Mouse (Mus musculus) heart, adult 18-20 months (tissue): ENCODE data around the gene Mrpl42. TPM values are rescaled to one million over a fixed set of nuclear protein-coding genes. Genes with fewer than 3 reads are reported as not detected.
A peak's percentile ranks its signal among the peaks of the same experiment; 100 is the strongest.

Experiments used
- DNase-seq, 2 experiments: peaks; one replicate each; pipeline ENCODE4 v3.0.0; 2021 to 2022; ENCODE audit warnings: mixed read lengths in 1 of 2
- total RNA-seq, 2 experiments: library from RNA; stranded (reverse); gene quantifications; 2 replicates each; pipeline ENCODE4 v1.2.3; 2021

Gene Mrpl42
- total RNA-seq, 2 experiments from 2014 or later, result 389 to 421 TPM

- DNase-seq, result no peak
Observed at GRCm38 (mm10) chr10:95458050-95458806, 43.5 kb downstream of the Mrpl42 start.

GRCm38 (mm10) chr10:95457367-95458049, 44.2 kb downstream of the Mrpl42 start:
- DNase-seq, result no peak

GRCm38 (mm10) chr10:95456103-95456502, 45.6 kb downstream of the Mrpl42 start:
- no peak for DNase-seq

GRCm38 (mm10) chr10:95453282-95453681, 48.5 kb downstream of the Mrpl42 start:
- DNase-seq, result no peak

- DNase-seq, result no peak
Observed at GRCm38 (mm10) chr10:95449033-95449432, 52.7 kb downstream of the Mrpl42 start.

- DNase-seq, result no peak
Observed at GRCm38 (mm10) chr10:95447954-95448353, 53.8 kb downstream of the Mrpl42 start.

GRCm38 (mm10) chr10:95445104-95446056, 56.4 kb downstream of the Mrpl42 start:
- peak; percentile 20 to 48 for DNase-seq

GRCm38 (mm10) chr10:95442334-95442733, 59.4 kb downstream of the Mrpl42 start:
- no peak for DNase-seq

GRCm38 (mm10) chr10:95440566-95440965, 61.2 kb downstream of the Mrpl42 start:
- DNase-seq, result no peak

GRCm38 (mm10) chr10:95439718-95440339, 61.9 kb downstream of the Mrpl42 start:
- DNase-seq, result no peak

GRCm38 (mm10) chr10:95438941-95439340, 62.8 kb downstream of the Mrpl42 start:
- no peak for DNase-seq

Other genes starting within 250 kb of the Mrpl42 start
- 1 to 10 TPM; 6.4 to 8.4 TPM for gene Cradd, start 177.8 kb downstream of the Mrpl42 start, total RNA-seq
- 10 to 100 TPM; 34.3 to 39.3 TPM for gene Socs2, start 84.8 kb downstream of the Mrpl42 start, total RNA-seq
- 10 to 100 TPM; 86.6 to 91.4 TPM for gene Ube2n, start 13.2 kb upstream of the Mrpl42 start, total RNA-seq
- gene Nudt4, start 62.2 kb upstream of the Mrpl42 start, total RNA-seq, result 100 to 1,000 TPM; 308 to 356 TPM
- not detected for gene Anapc15-ps, start 171.5 kb upstream of the Mrpl42 start, total RNA-seq